Mouse (Mus musculus): ENCODE results near the gene Lep. TPM values are rescaled to one million over a fixed set of nuclear protein-coding genes. Genes with fewer than 3 reads are reported as not detected.

Lep gene
- polyA plus RNA-seq, 1 experiment: not detected

- no peak for DNase-seq (ENCODE audit: extremely low spot score in 1 of 2, low spot score in 1 of 2)
Measured at GRCm38 (mm10) chr6:29111501-29111900, 51.5 kb downstream of the Lep start.

DNA sequence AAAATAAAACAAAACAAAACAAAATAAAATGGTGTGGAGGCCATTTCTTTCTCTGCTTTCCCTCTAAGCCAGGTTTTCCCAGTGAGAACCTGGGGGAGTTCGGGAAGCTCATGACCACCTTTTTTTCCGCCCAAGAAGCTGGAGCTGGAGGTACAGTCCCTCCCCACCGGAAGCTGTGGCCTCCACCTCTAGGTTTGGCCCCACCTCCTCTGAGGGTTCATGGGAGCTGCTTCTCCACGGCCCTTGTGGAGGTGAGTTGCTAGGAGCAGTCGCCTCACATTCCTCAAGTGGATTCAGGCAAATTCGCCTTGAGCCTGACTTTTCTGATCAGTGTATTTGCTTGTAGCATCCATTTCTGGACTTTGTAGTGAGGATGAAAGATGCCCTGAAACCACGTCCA, 55.7 kb downstream of the Lep start:
- no peak for DNase-seq (ENCODE audit: extremely low spot score in 1 of 2, low spot score in 1 of 2)

GRCm38 (mm10) chr6:29117417-29118104, 57.5 kb downstream of the Lep start:
- peak; percentile 48 to 58 for DNase-seq (ENCODE audit: extremely low spot score in 1 of 2, low spot score in 1 of 2)

DNA sequence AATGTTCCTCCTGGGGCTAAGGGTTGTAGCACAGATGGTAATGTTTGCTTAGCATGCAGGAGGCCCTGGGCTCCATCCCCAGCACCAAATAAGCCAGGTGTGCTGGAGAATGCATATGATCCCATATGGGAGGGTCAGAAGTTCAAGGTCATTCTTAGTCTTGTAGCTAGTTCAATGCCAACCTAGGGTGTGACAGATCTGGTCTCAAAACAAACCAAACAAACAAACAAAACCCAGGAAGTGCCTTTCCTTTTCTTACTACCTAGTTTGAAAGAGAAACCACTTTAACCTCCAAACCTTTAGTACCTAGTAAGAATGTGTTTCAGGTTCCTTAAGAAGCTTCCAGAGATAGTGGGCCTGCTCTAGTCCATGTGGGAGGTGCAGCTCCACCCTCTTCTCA, 58.2 kb downstream of the Lep start:
- no peak for DNase-seq (ENCODE audit: extremely low spot score in 1 of 2, low spot score in 1 of 2)

- no peak for DNase-seq (ENCODE audit: extremely low spot score in 1 of 2, low spot score in 1 of 2)
Measured at GRCm38 (mm10) chr6:29118963-29119362, 58.9 kb downstream of the Lep start.

GRCm38 (mm10) chr6:29119990-29120389, 60.0 kb downstream of the Lep start:
- no peak for DNase-seq (ENCODE audit: extremely low spot score in 1 of 2, low spot score in 1 of 2)

Other genes starting within 250 kb of the Lep start
- 46.0 and 49.3 TPM in 2 replicates for gene Lrrc4, start 228.5 kb upstream of the Lep start, polyA plus RNA-seq (2012; rRNA removed)
- 57.3 and 58.3 TPM in 2 replicates for gene Rbm28, start 104.8 kb downstream of the Lep start, polyA plus RNA-seq (2012; rRNA removed)
- gene Prrt4, start 119.4 kb downstream of the Lep start, polyA plus RNA-seq (2012; rRNA removed): 3.7 and 4.3 TPM in 2 replicates
- 58.2 and 64.1 TPM in 2 replicates for gene Impdh1, start 156.1 kb downstream of the Lep start, polyA plus RNA-seq (2012; rRNA removed)
- gene Hilpda, start 212.3 kb downstream of the Lep start, polyA plus RNA-seq (2012; rRNA removed): 8.7 and 10.6 TPM in 2 replicates
- 1.2 and 1.8 TPM in 2 replicates for gene Fam71f2, start 219.4 kb downstream of the Lep start, polyA plus RNA-seq (2012; rRNA removed)